Mouse (Mus musculus) lung, postnatal 36 days (tissue): ENCODE measurements around the gene Fcna.
A peak's percentile ranks its signal among the peaks of the same experiment; 100 is the strongest.

ENCODE experiments used
- DNase-seq: peaks from one replicate; pipeline ENCODE4 v3.0.0; 2022; ENCODE audit warnings: mixed read lengths

Fcna gene

GRCm38 (mm10) chr2:25627811-25628210, at the start of gene Fcna:
Gene Fcna (minus strand): TSS chr2:25628030.
- DNase-seq, result no peak

- DNase-seq, result no peak
Observed at GRCm38 (mm10) chr2:25676486-25676885, 48.7 kb upstream of the Fcna start, which contains the start of gene Lcn6. Gene Lcn6 (plus strand): TSS chr2:25676786.

GRCm38 (mm10) chr2:25666516-25666915, 38.7 kb upstream of the Fcna start:
- DNase-seq, result no peak

- no peak for DNase-seq
Observed at GRCm38 (mm10) chr2:25664125-25664524, 36.3 kb upstream of the Fcna start.

- peak; percentile 72 for DNase-seq
Observed at GRCm38 (mm10) chr2:25663511-25663910, 35.7 kb upstream of the Fcna start.

GRCm38 (mm10) chr2:25661245-25661970, 33.6 kb upstream of the Fcna start:
- no peak for DNase-seq

- no peak for DNase-seq
Observed at GRCm38 (mm10) chr2:25660279-25660678, 32.4 kb upstream of the Fcna start.

GRCm38 (mm10) chr2:25657652-25658051, 29.8 kb upstream of the Fcna start, which contains the start of gene Lcn5:
Gene Lcn5 (plus strand): TSS chr2:25657952.
- no peak for DNase-seq

- peak; percentile 6 for DNase-seq
Observed at GRCm38 (mm10) chr2:25657246-25657645, 29.4 kb upstream of the Fcna start.

- peak; percentile 29 for DNase-seq
Observed at GRCm38 (mm10) chr2:25656691-25657090, 28.9 kb upstream of the Fcna start.

GRCm38 (mm10) chr2:25654502-25654901, 26.7 kb upstream of the Fcna start:
- peak; percentile 10 for DNase-seq

- DNase-seq, result peak; percentile 10
Observed at GRCm38 (mm10) chr2:25652902-25653301, 25.1 kb upstream of the Fcna start, which contains the start of gene Lcn8. Gene Lcn8 (plus strand): TSS chr2:25653120.

- DNase-seq, result peak; percentile 44
Observed at GRCm38 (mm10) chr2:25639890-25640289, 12.1 kb upstream of the Fcna start.

- no peak for DNase-seq
Observed at GRCm38 (mm10) chr2:25634046-25634445, 6.2 kb upstream of the Fcna start.

- no peak for DNase-seq
Observed at GRCm38 (mm10) chr2:25633616-25634015, 5.8 kb upstream of the Fcna start.

GRCm38 (mm10) chr2:25628738-25629137, 908 bp upstream of the Fcna start:
- no peak for DNase-seq

- DNase-seq, result no peak
Observed at GRCm38 (mm10) chr2:25625986-25626385, 1.8 kb downstream of the Fcna start.

- DNase-seq, result peak; percentile 97
Observed at GRCm38 (mm10) chr2:25621229-25622200, 6.3 kb downstream of the Fcna start, which contains the start of gene Tmem141. Gene Tmem141 (minus strand): TSS chr2:25622005.

GRCm38 (mm10) chr2:25620852-25621228, 7.0 kb downstream of the Fcna start:
- no peak for DNase-seq

GRCm38 (mm10) chr2:25620386-25620785, 7.4 kb downstream of the Fcna start:
- no peak for DNase-seq

GRCm38 (mm10) chr2:25617578-25617977, 10.3 kb downstream of the Fcna start, which contains the start of gene Ccdc183:
Gene Ccdc183 (minus strand): TSS chr2:25617678.
- no peak for DNase-seq

GRCm38 (mm10) chr2:25616398-25616797, 11.4 kb downstream of the Fcna start:
- DNase-seq, result no peak

- no peak for DNase-seq
Observed at GRCm38 (mm10) chr2:25608671-25609070, 19.2 kb downstream of the Fcna start.
